Mouse (Mus musculus) kidney, adult 9 months (tissue): Measurements from ENCODE around the gene Gprc6a.

ENCODE experiments used
- DNase-seq: peaks from one replicate; pipeline ENCODE4 v3.0.0; 2022

Gene Gprc6a

DNA sequence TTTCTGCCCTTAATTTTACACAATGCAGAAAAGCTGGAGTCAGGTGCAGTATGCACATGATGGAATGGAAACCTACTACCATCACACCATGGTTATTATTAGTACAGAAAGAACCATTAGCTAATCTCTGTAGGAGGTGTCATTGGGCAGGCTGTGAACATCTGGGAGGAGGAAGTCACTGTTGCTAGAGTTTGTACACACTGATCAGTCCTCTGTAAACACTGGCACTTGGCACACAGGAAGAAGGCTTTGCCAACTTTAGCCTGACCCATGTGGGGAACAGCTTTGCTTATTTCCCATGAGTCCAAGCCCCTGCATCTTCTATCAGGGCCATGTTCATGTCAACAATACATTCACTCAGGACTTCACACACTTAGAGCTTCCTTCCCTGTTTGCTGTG lies 46.3 kb downstream of the Gprc6a start:
- no peak for DNase-seq

DNA sequence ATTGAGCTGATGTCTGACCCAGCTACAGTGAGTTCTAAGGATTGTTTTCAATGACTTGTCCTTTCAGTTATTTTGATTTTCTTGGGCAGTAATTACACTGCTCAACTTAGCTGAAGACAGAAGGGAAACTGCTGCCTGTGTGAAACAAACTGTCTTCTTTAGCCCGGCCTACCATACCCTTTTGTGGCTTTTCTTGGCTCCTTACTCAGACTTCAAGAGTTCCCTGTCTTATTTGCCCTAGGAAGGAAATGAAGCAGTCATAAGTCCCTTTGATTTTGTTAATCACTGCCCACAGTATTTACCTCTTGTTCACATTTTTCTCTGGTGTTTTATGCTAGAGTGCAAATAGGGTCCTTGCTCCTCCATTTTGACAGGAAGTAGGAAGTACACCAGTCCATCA lies 46.9 kb downstream of the Gprc6a start:
- DNase-seq = peak; percentile 2

DNA sequence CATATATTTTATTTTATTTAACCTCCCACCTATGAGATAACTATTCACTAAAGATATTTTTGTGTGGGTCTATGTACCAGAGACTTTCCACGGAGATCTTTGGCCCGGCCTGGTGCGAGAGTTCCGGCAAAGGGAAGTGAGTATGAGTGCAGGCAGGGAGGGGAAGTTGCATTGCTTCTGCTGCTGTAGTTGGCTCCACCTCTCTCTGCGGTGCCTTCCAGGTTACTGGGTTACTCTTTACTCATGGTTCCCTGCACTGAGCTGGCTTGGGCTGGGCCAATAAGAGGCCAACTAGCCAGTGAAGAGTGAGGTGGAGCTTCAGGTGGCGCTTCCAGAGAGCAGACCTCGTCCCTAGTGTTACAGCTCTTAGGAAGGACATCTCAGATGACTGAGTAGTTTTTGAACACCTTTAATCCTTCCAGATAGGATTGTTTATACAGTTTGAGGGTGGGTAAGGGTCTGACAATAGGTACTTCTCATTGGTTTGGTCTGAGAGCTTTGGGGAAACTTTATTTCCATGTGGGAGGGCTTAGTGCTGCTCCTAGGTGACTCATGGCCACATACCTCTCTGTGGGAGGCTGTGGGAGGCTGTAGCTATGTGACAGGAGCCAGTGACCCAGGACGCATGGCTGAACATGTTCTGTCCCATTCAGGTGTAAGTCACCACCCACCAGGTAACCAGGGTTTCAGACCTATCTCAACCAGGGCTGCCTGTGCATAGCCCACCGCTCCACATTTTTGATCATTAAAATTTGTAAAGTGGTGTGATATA lies 59.9 kb downstream of the Gprc6a start:
- no peak for DNase-seq
